Mouse (Mus musculus): ENCODE results near the gene Eef1b2. TPM values are rescaled to one million over a fixed set of nuclear protein-coding genes. Genes with fewer than 3 reads are reported as not detected.

The Eef1b2 gene
- polyA plus RNA-seq, 1 experiment = 602 TPM

GRCm38 (mm10) chr1:63227241-63227640 is 50.6 kb downstream of the Eef1b2 start:
- Histone ChIP-seq H3K4me1 (replicated peaks; ENCODE audit: control insufficient read depth, insufficient read depth, low read length) (no peaks in the 10 kb centered on the region), H3K27ac (ENCODE audit: control insufficient read depth, insufficient read depth, low read length) (no peak overlapping the region), H3K36me3 (ENCODE audit: control insufficient read depth, insufficient read depth, low read length) (no peaks in the 10 kb centered on the region), H3K4me3 (ENCODE audit: control insufficient read depth, insufficient read depth, low read length) (no peak overlapping the region), H3K27me3 (ENCODE audit: control insufficient read depth, insufficient read depth, low read length) (no peaks in the 10 kb centered on the region)
- 89% methylated on average over 5 of the region's 5 CpGs for WGBS
- no peak for TF ChIP-seq POLR2A (IDR thresholded peaks at IDR 0.05; ENCODE audit: control insufficient read depth, extremely low read depth, insufficient read depth, low read length, poor library complexity)
- no peak for TF ChIP-seq CTCF (IDR thresholded peaks at IDR 0.05; ENCODE audit: borderline replicate concordance, control insufficient read depth, extremely low read depth, insufficient read depth, low read length, poor library complexity)
- DNase-seq = no peak

Other genes starting within 250 kb of the Eef1b2 start
- gene Ino80d, start 62.2 kb upstream of the Eef1b2 start, polyA plus RNA-seq (2012; rRNA removed) = 40.4 and 48.5 TPM in 2 replicates
- 36.2 and 51.5 TPM in 2 replicates for gene Ndufs1, start within 50 bp of the Eef1b2 start, polyA plus RNA-seq (2012; rRNA removed)
- gene Gpr1, start 37.7 kb downstream of the Eef1b2 start, polyA plus RNA-seq (2012; rRNA removed) = 0.57 and 1.0 TPM in 2 replicates
- gene Zdbf2, start 96.4 kb downstream of the Eef1b2 start, polyA plus RNA-seq (2012; rRNA removed) = 0.03 and 0.04 TPM in 2 replicates